Mouse (Mus musculus) embryo, embryonic 11.5 days (tissue): ENCODE data around the gene Rnf8.
"Not testable (repeated sequence)": the region's sequence is repeated elsewhere in the genome, so short reads cannot be mapped to it uniquely, and the experiment has no call there.

Experiments
- DNase-seq: peaks from one replicate; pipeline ENCODE4 v3.0.0-alpha.2; 2012; ENCODE audit warnings: low read depth, low spot score

The Rnf8 gene

GRCm38 (mm10) chr17:29614115-29615023, at the start of gene Rnf8, which contains the start of gene Gm28043:
Rnf8 (plus strand) TSS chr17:29614790.
Gm28043 (plus strand) TSS chr17:29614876.
- DNase-seq, result peak; percentile 92

- DNase-seq, result no peak
Measured at GRCm38 (mm10) chr17:29565521-29565920, 49.1 kb upstream of the Rnf8 start.

- no peak for DNase-seq
Measured at GRCm38 (mm10) chr17:29568435-29568834, 46.2 kb upstream of the Rnf8 start.

- DNase-seq, result no peak
Measured at GRCm38 (mm10) chr17:29569831-29570230, 44.8 kb upstream of the Rnf8 start.

- DNase-seq, result no peak
Measured at GRCm38 (mm10) chr17:29579579-29580126, 34.9 kb upstream of the Rnf8 start.

- no peak for DNase-seq
Measured at GRCm38 (mm10) chr17:29583569-29583968, 31.0 kb upstream of the Rnf8 start.

- DNase-seq, result no peak
Measured at GRCm38 (mm10) chr17:29584306-29584705, 30.3 kb upstream of the Rnf8 start.

GRCm38 (mm10) chr17:29584737-29585136, 29.9 kb upstream of the Rnf8 start:
- DNase-seq, result no peak

- DNase-seq, result no peak
Measured at GRCm38 (mm10) chr17:29585446-29585845, 29.1 kb upstream of the Rnf8 start.

GRCm38 (mm10) chr17:29586921-29587320, 27.7 kb upstream of the Rnf8 start:
- DNase-seq, result no peak

- DNase-seq, result no peak
Measured at GRCm38 (mm10) chr17:29589221-29589898, 25.2 kb upstream of the Rnf8 start.

- no peak for DNase-seq
Measured at GRCm38 (mm10) chr17:29595891-29596770, 18.5 kb upstream of the Rnf8 start.

- no peak for DNase-seq
Measured at GRCm38 (mm10) chr17:29596771-29597132, 17.8 kb upstream of the Rnf8 start.

- DNase-seq, result no peak
Measured at GRCm38 (mm10) chr17:29599051-29599450, 15.5 kb upstream of the Rnf8 start.

GRCm38 (mm10) chr17:29599537-29599936, 15.1 kb upstream of the Rnf8 start:
- no peak for DNase-seq

GRCm38 (mm10) chr17:29601391-29601790, 13.2 kb upstream of the Rnf8 start:
- DNase-seq, result no peak

GRCm38 (mm10) chr17:29603283-29603682, 11.3 kb upstream of the Rnf8 start:
- DNase-seq, result peak; percentile 70

- DNase-seq, result not testable (repeated sequence)
Measured at GRCm38 (mm10) chr17:29613453-29613852, 1.1 kb upstream of the Rnf8 start.

- no peak for DNase-seq
Measured at GRCm38 (mm10) chr17:29615024-29615551, 498 bp downstream of the Rnf8 start.

GRCm38 (mm10) chr17:29615616-29616015, 1.0 kb downstream of the Rnf8 start:
- no peak for DNase-seq

GRCm38 (mm10) chr17:29619231-29619630, 4.6 kb downstream of the Rnf8 start:
- DNase-seq, result no peak
